Comparison of ENCODE assay signal across 12 mouse cellular contexts in the genomic region with DNA sequence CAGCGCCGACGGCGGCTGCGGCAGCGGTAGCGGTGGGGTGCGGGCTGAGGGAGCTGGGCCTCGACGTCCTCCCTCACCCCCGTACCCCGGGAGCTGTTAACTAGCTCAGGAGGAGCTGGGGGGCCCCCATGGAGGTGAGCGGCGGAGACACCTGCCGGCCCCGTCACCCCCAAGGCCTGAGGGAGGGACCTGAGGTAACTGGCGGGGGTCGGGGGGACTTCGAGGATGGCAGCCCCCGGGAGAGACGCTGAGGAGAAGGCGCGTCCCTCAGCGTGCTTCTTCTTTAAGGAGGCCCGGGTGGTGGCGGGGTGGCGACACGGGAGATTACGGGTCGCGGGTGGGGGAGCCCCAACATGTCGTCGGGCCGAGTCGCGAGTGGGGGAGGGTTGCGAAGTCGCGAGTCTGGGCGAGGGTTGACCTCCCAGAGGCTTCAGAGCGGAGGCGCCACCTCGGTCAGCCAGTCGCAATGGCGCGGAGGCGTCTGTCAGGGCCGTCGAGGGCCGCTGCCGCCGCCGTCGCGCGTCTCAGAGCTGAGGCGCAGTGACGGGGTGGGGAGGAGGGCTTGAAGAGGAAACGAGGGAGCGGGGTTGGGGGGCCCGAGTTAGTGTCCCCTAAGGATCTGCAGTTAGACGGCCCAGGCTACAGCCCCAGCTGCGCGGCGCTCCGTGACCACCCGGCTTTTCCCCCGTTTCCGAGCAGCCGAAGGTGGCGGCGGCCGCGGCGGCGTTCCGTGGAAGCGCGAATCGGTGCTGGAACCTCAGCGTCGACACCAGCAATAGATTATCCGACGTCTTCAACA. TPM values are rescaled to one million over a fixed set of nuclear protein-coding genes. Genes with fewer than 3 reads are reported as not detected.
A peak's percentile ranks its signal among the peaks of the same experiment; 100 is the strongest.
DNase-seq lines count a peak whose midpoint lies in the region; ATAC-seq and TF ChIP-seq lines count a peak whose summit lies in the region.
"Had no signal": no experiment of that assay in that cellular context is flagged by ENCODE, and none has a peak within 500 bp of the region (broad histone marks: within the 10 kb centered on the region; RNA-seq: fewer than 3 reads in every experiment).

No protein-coding gene starts in this region.

- peaks cover 40% of the 10 kb centered on the region for H3K27me3 ChIP-seq in heart, embryonic 15.5 days
- peaks cover 17% of the 10 kb centered on the region for H3K27me3 ChIP-seq in neural tube, embryonic 11.5 days (ENCODE audit: control insufficient read depth, insufficient read depth, low read length)
- H3K27me3 ChIP-seq in intestine, postnatal 0 days (replicated peaks; ENCODE audit: control insufficient read depth, insufficient read depth, low read length) = peaks cover 25% of the 10 kb centered on the region

- H3K9me3 ChIP-seq in heart, embryonic 15.5 days (replicated peaks) = peaks cover 12% of the 10 kb centered on the region; the same call in 1 of the 2 replicates
- H3K9me3 ChIP-seq in neural tube, embryonic 11.5 days (ENCODE audit: control insufficient read depth, low read length) = 0 out of 2 replicates have a peak, but pooled peaks cover 7% of the 10 kb centered on the region
- H3K9me3 ChIP-seq in intestine, postnatal 0 days (ENCODE audit: control insufficient read depth) = no peaks in the 10 kb centered on the region; the same call in 1 of the 2 replicates

- H3K4me2 ChIP-seq in heart, embryonic 15.5 days = peak overlapping the region; percentile 55
- H3K4me2 ChIP-seq in neural tube, embryonic 11.5 days (ENCODE audit: low read depth) = no peak overlapping the region
- no peak overlapping the region for H3K4me2 ChIP-seq in intestine, postnatal 0 days (replicated peaks; ENCODE audit: low read depth)

- H3K27ac ChIP-seq in heart, embryonic 15.5 days = no peak overlapping the region
- no peak overlapping the region for H3K27ac ChIP-seq in neural tube, embryonic 11.5 days (ENCODE audit: low read depth, low read length)
- no peak overlapping the region for H3K27ac ChIP-seq in intestine, postnatal 0 days (ENCODE audit: low read depth, low read length)

- peaks cover 7% of the 10 kb centered on the region for H3K4me1 ChIP-seq in heart, embryonic 15.5 days (replicated peaks)
- no peaks in the 10 kb centered on the region for H3K4me1 ChIP-seq in neural tube, embryonic 11.5 days (ENCODE audit: control insufficient read depth, insufficient read depth, low read length)
- H3K4me1 ChIP-seq in intestine, postnatal 0 days (replicated peaks; ENCODE audit: control insufficient read depth, insufficient read depth, low read length) = no peaks in the 10 kb centered on the region

- 32% methylated on average over 84 of the region's 84 CpGs for WGBS in heart, embryonic 15.5 days
- WGBS in neural tube, embryonic 11.5 days = 48% methylated on average over 62 of the region's 84 CpGs
- 39% methylated on average over 74 of the region's 84 CpGs for WGBS in intestine, postnatal 0 days

- TF ChIP-seq CTCF in intestine, postnatal 0 days (IDR thresholded peaks at IDR 0.05; ENCODE audit: low read depth) = no peak

- no peak for ATAC-seq in heart, embryonic 15.5 days (replicated peaks; ENCODE audit: insufficient number of reproducible peaks, insufficient read depth, low FRiP score, low read depth)
- no peak for ATAC-seq in neural tube, embryonic 11.5 days (ENCODE audit: insufficient read depth, low FRiP score, low TSS enrichment)
- ATAC-seq in intestine, postnatal 0 days = no peak

- no peaks in the 10 kb centered on the region for H3K36me3 ChIP-seq in heart, embryonic 15.5 days
- no peaks in the 10 kb centered on the region for H3K36me3 ChIP-seq in neural tube, embryonic 11.5 days (ENCODE audit: control insufficient read depth, insufficient read depth, low read length)
- no peaks in the 10 kb centered on the region for H3K36me3 ChIP-seq in intestine, postnatal 0 days (ENCODE audit: control insufficient read depth, insufficient read depth)

- no peak for DNase-seq in heart, postnatal 14 days
- DNase-seq in neural tube, embryonic 11.5 days (ENCODE audit: low spot score) = peak; percentile 16
- no peak for DNase-seq in neural tube, embryonic 10.5 days (ENCODE audit: extremely low spot score, low spot score)
- DNase-seq in MN1 (ENCODE audit: low spot score) = no peak
- DNase-seq in left cerebral cortex, postnatal 36 days (ENCODE audit: low spot score in 2 of 2) = no peak
- DNase-seq in layer of hippocampus, adult 18-20 months (ENCODE audit: low spot score in 2 of 2) = no peak
- DNase-seq: cerebellum, postnatal 10 days; lung, postnatal 10 days had no signal

- H3K9ac ChIP-seq in heart, embryonic 15.5 days = no peak overlapping the region
- no peak overlapping the region for H3K9ac ChIP-seq in neural tube, embryonic 11.5 days (ENCODE audit: low read length)
- no peak overlapping the region for H3K9ac ChIP-seq in intestine, postnatal 0 days (ENCODE audit: low read depth, low read length)

- H3K4me3 ChIP-seq in heart, embryonic 15.5 days = peak overlapping the region; percentile 36
- 0 out of 2 replicates have a peak overlapping the region, but pooled peaks have one; percentile 8 for H3K4me3 ChIP-seq in neural tube, embryonic 11.5 days (ENCODE audit: low read depth, low read length)
- peak overlapping the region; percentile 12; the same call in 1 of the 2 replicates for H3K4me3 ChIP-seq in intestine, postnatal 0 days (ENCODE audit: low read depth, low read length)

- intact Hi-C loops in heart, postnatal 14 days (cut with DNase I) = no loop called here
- intact Hi-C loops in left cerebral cortex, postnatal 36 days (cut with DNase I) = no loop called here

RNA-seq across cellular contexts. Expression of a gene that starts 2.3 kb away (rescaled TPM):
- polyA plus RNA-seq in heart, embryonic 15.5 days (2015; fragmentation: Nextera tagmentation; extraction: Ambion mirVana) = 0.45 and 0.57 TPM in 2 replicates
- not detected for total RNA-seq in heart, postnatal 14 days (2021)
- 0.84 and 0.89 TPM in 2 replicates for polyA plus RNA-seq in neural tube, embryonic 11.5 days (2014; fragmentation: Nextera tagmentation; extraction: Ambion mirVana)
- 0.09 and 0.14 TPM in 2 replicates for polyA plus RNA-seq in intestine, postnatal 0 days (2015; fragmentation: Nextera tagmentation; extraction: Ambion mirVana)
- not detected for total RNA-seq in left cerebral cortex, postnatal 36 days (2021)
- not detected for total RNA-seq in layer of hippocampus, adult 18-20 months (2021)
- total RNA-seq: gastrocnemius, adult 18-20 months; layer of hippocampus, adult 8-10 months had no signal

RNA-seq across cellular contexts. Expression of a gene that starts 31.7 kb away (rescaled TPM):
- polyA plus RNA-seq in heart, embryonic 15.5 days (2015; fragmentation: Nextera tagmentation; extraction: Ambion mirVana) = 30.7 and 33.9 TPM in 2 replicates
- 10 to 100 TPM; 16.0 to 18.5 TPM for total RNA-seq in heart, postnatal 14 days (2021)
- polyA plus RNA-seq in neural tube, embryonic 11.5 days (2014; fragmentation: Nextera tagmentation; extraction: Ambion mirVana) = 53.8 and 55.9 TPM in 2 replicates
- 16.2 and 17.1 TPM in 2 replicates for polyA plus RNA-seq in intestine, postnatal 0 days (2015; fragmentation: Nextera tagmentation; extraction: Ambion mirVana)
- total RNA-seq in left cerebral cortex, postnatal 36 days (2021) = 10 to 100 TPM; 25.9 to 27.0 TPM
- total RNA-seq in layer of hippocampus, adult 18-20 months (2021) = 10 to 100 TPM; 30.4 to 31.9 TPM
